In the genomic region with DNA sequence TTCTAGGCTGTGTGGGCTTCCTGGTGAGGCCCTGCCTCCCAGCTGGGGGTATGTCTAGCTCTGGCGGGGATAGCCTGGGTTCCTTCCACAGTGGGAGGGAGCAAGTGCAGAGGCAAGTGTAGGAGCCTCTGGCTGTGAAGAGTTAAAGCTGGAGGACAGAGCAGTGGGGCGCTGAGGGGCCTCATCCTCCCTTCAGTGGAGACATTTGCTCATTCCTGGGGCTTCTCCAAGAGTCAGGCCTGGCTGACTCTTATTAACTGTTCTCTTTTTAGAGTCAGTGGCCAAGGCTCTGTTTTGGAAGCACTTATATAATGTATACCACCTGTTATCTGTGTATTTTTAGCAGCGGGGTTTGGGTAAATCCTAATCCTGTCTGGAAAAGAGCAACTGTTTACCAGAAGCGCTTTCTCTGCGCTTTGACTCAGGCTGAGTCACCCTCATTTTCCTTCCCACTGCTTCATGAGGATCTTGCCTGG, we compare ENCODE assay signal across 8 mouse cellular contexts. TPM values are rescaled to one million over a fixed set of nuclear protein-coding genes. Genes with fewer than 3 reads are reported as not detected.
DNase-seq lines count a peak whose midpoint lies in the region; ATAC-seq and TF ChIP-seq lines count a peak whose summit lies in the region.

No protein-coding gene starts in this region.

- no peak overlapping the region for H3K4me3 ChIP-seq in forebrain, postnatal 0 days (ENCODE audit: low read depth, low read length)
- no peak overlapping the region for H3K4me3 ChIP-seq in forebrain, embryonic 15.5 days
- H3K4me3 ChIP-seq in lung, embryonic 15.5 days, result no peak overlapping the region
- no peak overlapping the region for H3K4me3 ChIP-seq in embryonic facial prominence, embryonic 15.5 days (replicated peaks)
- H3K4me3 ChIP-seq in limb, embryonic 14.5 days (replicated peaks; ENCODE audit: low read length), result no peak overlapping the region

- 45% methylated on average over 5 of the region's 5 CpGs for WGBS in forebrain, postnatal 0 days
- 50% methylated on average over 5 of the region's 5 CpGs for WGBS in forebrain, embryonic 15.5 days
- 26% methylated on average over 5 of the region's 5 CpGs for WGBS in lung, embryonic 15.5 days
- WGBS in embryonic facial prominence, embryonic 15.5 days, result 5% methylated on average over 5 of the region's 5 CpGs
- WGBS in limb, embryonic 14.5 days, result 29% methylated on average over 5 of the region's 5 CpGs

- H3K4me2 ChIP-seq in forebrain, postnatal 0 days (ENCODE audit: low read depth), result no peak overlapping the region
- H3K4me2 ChIP-seq in forebrain, embryonic 15.5 days (replicated peaks), result no peak overlapping the region
- H3K4me2 ChIP-seq in lung, embryonic 15.5 days, result no peak overlapping the region
- H3K4me2 ChIP-seq in embryonic facial prominence, embryonic 15.5 days (replicated peaks), result peak overlapping the region; percentile 26; the same call in 1 of the 2 replicates
- H3K4me2 ChIP-seq in limb, embryonic 14.5 days (replicated peaks; ENCODE audit: low read depth, low read length, severe bottlenecking), result no peak overlapping the region; the same call in 1 of the 2 replicates

- H3K27ac ChIP-seq in forebrain, postnatal 0 days (ENCODE audit: low read depth, low read length), result peak overlapping the region; percentile 15; the same call in 1 of the 2 replicates
- no peak overlapping the region for H3K27ac ChIP-seq in forebrain, embryonic 15.5 days (replicated peaks)
- peak overlapping the region; percentile 75 for H3K27ac ChIP-seq in lung, embryonic 15.5 days
- peak overlapping the region; percentile 87 for H3K27ac ChIP-seq in embryonic facial prominence, embryonic 15.5 days (replicated peaks)
- H3K27ac ChIP-seq in limb, embryonic 14.5 days (replicated peaks; ENCODE audit: low read depth, low read length), result peak overlapping the region; percentile 69

- no peak overlapping the region for H3K9ac ChIP-seq in forebrain, postnatal 0 days
- no peak overlapping the region for H3K9ac ChIP-seq in forebrain, embryonic 15.5 days (replicated peaks)
- no peak overlapping the region for H3K9ac ChIP-seq in lung, embryonic 15.5 days
- H3K9ac ChIP-seq in embryonic facial prominence, embryonic 15.5 days, result no peak overlapping the region
- no peak overlapping the region for H3K9ac ChIP-seq in limb, embryonic 14.5 days (ENCODE audit: low read depth, low read length, severe bottlenecking)

- TF ChIP-seq CTCF in forebrain, postnatal 0 days (IDR thresholded peaks at IDR 0.05; ENCODE audit: low read depth), result no peak

- ATAC-seq in forebrain, postnatal 0 days, result no peak
- no peak for ATAC-seq in forebrain, embryonic 15.5 days (replicated peaks)
- peak; percentile 71 for ATAC-seq in lung, embryonic 15.5 days (ENCODE audit: borderline replicate concordance, extremely low read depth, low FRiP score, low TSS enrichment)
- peak; percentile 88 for ATAC-seq in embryonic facial prominence, embryonic 15.5 days (ENCODE audit: insufficient number of reproducible peaks, low FRiP score, low TSS enrichment, low read depth)
- peak; percentile 89 for ATAC-seq in limb, embryonic 14.5 days (ENCODE audit: low FRiP score, low read depth)

- 0 out of 2 replicates have a peak, but pooled peaks cover 6% of the 10 kb centered on the region for H3K4me1 ChIP-seq in forebrain, postnatal 0 days (ENCODE audit: insufficient read depth)
- peaks cover 4% of the 10 kb centered on the region; the same call in 1 of the 2 replicates for H3K4me1 ChIP-seq in forebrain, embryonic 15.5 days
- peaks cover 31% of the 10 kb centered on the region for H3K4me1 ChIP-seq in lung, embryonic 15.5 days
- peaks cover 36% of the 10 kb centered on the region for H3K4me1 ChIP-seq in embryonic facial prominence, embryonic 15.5 days
- H3K4me1 ChIP-seq in limb, embryonic 14.5 days (ENCODE audit: control insufficient read depth, insufficient read depth, low read length), result peaks cover 16% of the 10 kb centered on the region

- TF ChIP-seq POLR2A in limb, embryonic 14.5 days (IDR thresholded peaks at IDR 0.05; ENCODE audit: borderline replicate concordance, extremely low read depth, insufficient read depth, insufficient read length), result no peak

- no peaks in the 10 kb centered on the region for H3K9me3 ChIP-seq in forebrain, postnatal 0 days (ENCODE audit: low read length)
- H3K9me3 ChIP-seq in forebrain, embryonic 15.5 days, result no peaks in the 10 kb centered on the region
- no peaks in the 10 kb centered on the region for H3K9me3 ChIP-seq in lung, embryonic 15.5 days
- no peaks in the 10 kb centered on the region for H3K9me3 ChIP-seq in embryonic facial prominence, embryonic 15.5 days (replicated peaks)
- H3K9me3 ChIP-seq in limb, embryonic 14.5 days (ENCODE audit: control insufficient read depth, low read length), result no peaks in the 10 kb centered on the region

- no peaks in the 10 kb centered on the region for H3K27me3 ChIP-seq in forebrain, postnatal 0 days (ENCODE audit: insufficient read depth, low read length)
- H3K27me3 ChIP-seq in forebrain, embryonic 15.5 days, result no peaks in the 10 kb centered on the region
- no peaks in the 10 kb centered on the region for H3K27me3 ChIP-seq in lung, embryonic 15.5 days
- no peaks in the 10 kb centered on the region for H3K27me3 ChIP-seq in embryonic facial prominence, embryonic 15.5 days
- no peaks in the 10 kb centered on the region for H3K27me3 ChIP-seq in limb, embryonic 14.5 days (ENCODE audit: control insufficient read depth, insufficient read depth, low read length)

- no peaks in the 10 kb centered on the region for H3K36me3 ChIP-seq in forebrain, postnatal 0 days (ENCODE audit: insufficient read depth)
- no peaks in the 10 kb centered on the region for H3K36me3 ChIP-seq in forebrain, embryonic 15.5 days
- H3K36me3 ChIP-seq in lung, embryonic 15.5 days, result no peaks in the 10 kb centered on the region
- H3K36me3 ChIP-seq in embryonic facial prominence, embryonic 15.5 days, result no peaks in the 10 kb centered on the region
- no peaks in the 10 kb centered on the region for H3K36me3 ChIP-seq in limb, embryonic 14.5 days (ENCODE audit: control insufficient read depth, insufficient read depth, low read length)

- no peak for DNase-seq in forebrain, postnatal 0 days
- DNase-seq in lung, postnatal 25 days (ENCODE audit: low spot score), result no peak
- DNase-seq in limb, embryonic 14.5 days (ENCODE audit: low spot score), result peak; percentile 81
- no peak for DNase-seq in adrenal gland, postnatal 10 days
- DNase-seq in testis, postnatal 14 days (ENCODE audit: low spot score), result no peak

RNA-seq across cellular contexts. Expression of gene Pkig, which starts 17.0 kb away (rescaled TPM):
- total RNA-seq in forebrain, postnatal 0 days (2014; rRNA removed), result 114 and 138 TPM in 2 replicates
- 211 and 214 TPM in 2 replicates for polyA plus RNA-seq in forebrain, postnatal 0 days (2015; fragmentation: Nextera tagmentation; extraction: Ambion mirVana)
- polyA plus RNA-seq in forebrain, embryonic 15.5 days (2015; fragmentation: Nextera tagmentation; extraction: Ambion mirVana), result 157 and 165 TPM in 2 replicates
- 134 TPM in 2 replicates for polyA plus RNA-seq in lung, embryonic 15.5 days (2015; fragmentation: Nextera tagmentation; extraction: Ambion mirVana)
- polyA plus RNA-seq in embryonic facial prominence, embryonic 15.5 days (2015; fragmentation: Nextera tagmentation; extraction: Ambion mirVana), result 152 and 155 TPM in 2 replicates
- polyA plus RNA-seq in limb, embryonic 14.5 days (2012; rRNA removed), result 76.1 and 85.2 TPM in 2 replicates
- 126 and 133 TPM in 2 replicates for polyA plus RNA-seq in limb, embryonic 14.5 days (2014; fragmentation: Nextera tagmentation; extraction: Ambion mirVana)
- 10 to 100 TPM; 46.9 to 60.8 TPM for total RNA-seq in adrenal gland, postnatal 10 days (2021)

RNA-seq across cellular contexts. Expression of gene Serinc3, which starts 30.3 kb away (rescaled TPM):
- total RNA-seq in forebrain, postnatal 0 days (2014; rRNA removed), result 81.9 and 98.2 TPM in 2 replicates
- 26.4 and 31.7 TPM in 2 replicates for polyA plus RNA-seq in forebrain, postnatal 0 days (2015; fragmentation: Nextera tagmentation; extraction: Ambion mirVana)
- polyA plus RNA-seq in forebrain, embryonic 15.5 days (2015; fragmentation: Nextera tagmentation; extraction: Ambion mirVana), result 27.9 and 28.8 TPM in 2 replicates
- 55.8 and 59.1 TPM in 2 replicates for polyA plus RNA-seq in lung, embryonic 15.5 days (2015; fragmentation: Nextera tagmentation; extraction: Ambion mirVana)
- polyA plus RNA-seq in embryonic facial prominence, embryonic 15.5 days (2015; fragmentation: Nextera tagmentation; extraction: Ambion mirVana), result 39.4 and 40.8 TPM in 2 replicates
- 99.5 and 114 TPM in 2 replicates for polyA plus RNA-seq in limb, embryonic 14.5 days (2012; rRNA removed)
- 40.5 and 43.4 TPM in 2 replicates for polyA plus RNA-seq in limb, embryonic 14.5 days (2014; fragmentation: Nextera tagmentation; extraction: Ambion mirVana)
- 100 to 1,000 TPM; 350 to 392 TPM for total RNA-seq in adrenal gland, postnatal 10 days (2021)

Comparison
In these comparisons a context has a peak if more than half of its experiments do, and no peak if none do; other contexts are left out.
1. ATAC-seq: peak in lung, embryonic 15.5 days (single experiment), embryonic facial prominence, embryonic 15.5 days (single experiment) and limb, embryonic 14.5 days (single experiment); none in forebrain, postnatal 0 days (single experiment) and forebrain, embryonic 15.5 days (single experiment).